Mouse (Mus musculus): Measurements from ENCODE around the gene Cbfa2t3.

GRCm38 (mm10) chr8:122689315-122689714, 9.6 kb downstream of the Cbfa2t3 start:
- no peak for TF ChIP-seq EP300 (optimal IDR thresholded peaks at IDR 0.05)
- TF ChIP-seq CTCF (IDR thresholded peaks at IDR 0.05; ENCODE audit: low read depth): no peak

Data from stomach, postnatal 0 days (tissue).